In the genomic region with DNA sequence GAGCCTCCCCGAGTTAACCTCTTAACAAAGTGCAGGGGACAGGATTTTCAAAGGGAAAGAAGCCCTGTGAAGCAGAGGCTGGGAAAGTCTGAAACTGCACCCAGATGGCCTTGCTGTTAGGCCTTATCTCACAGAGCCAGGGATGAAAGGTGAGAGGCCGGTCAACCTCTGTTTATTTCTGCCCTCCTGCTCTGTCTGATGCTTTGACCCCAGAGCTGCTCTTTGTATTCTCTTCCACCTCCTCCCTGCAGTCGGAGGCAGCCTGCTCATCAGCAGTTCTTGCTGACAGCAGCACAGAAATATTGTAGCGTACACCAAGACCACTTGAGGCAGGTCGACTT, we compare ENCODE assay signal across 14 mouse cellular contexts.
A peak's percentile ranks its signal among the peaks of the same experiment; 100 is the strongest.
DNase-seq lines count a peak whose midpoint lies in the region; ATAC-seq and TF ChIP-seq lines count a peak whose summit lies in the region.
"Had no signal": no experiment of that assay in that cellular context is flagged by ENCODE, and none has a peak within 500 bp of the region (broad histone marks: within the 10 kb centered on the region; RNA-seq: fewer than 3 reads in every experiment).

No protein-coding gene starts in this region.

- no peaks in the 10 kb centered on the region for H3K27me3 ChIP-seq in lung, embryonic 15.5 days
- H3K27me3 ChIP-seq in intestine, postnatal 0 days (replicated peaks; ENCODE audit: control insufficient read depth, insufficient read depth, low read length): no peaks in the 10 kb centered on the region
- H3K27me3 ChIP-seq: heart, embryonic 15.5 days; neural tube, embryonic 15.5 days had no signal

- DNase-seq in lung, adult 18-20 months: no peak
- DNase-seq in embryo, embryonic 11.5 days (ENCODE audit: low read depth, low spot score): peak; percentile 26
- DNase-seq in spleen, postnatal 10 days (ENCODE audit: low spot score in 2 of 2): peak; percentile 48 to 74
- DNase-seq in adrenal gland, adult 8-10 months: no peak
- DNase-seq in kidney, adult 18-20 months: no peak
- DNase-seq in cerebellum, postnatal 25 days: no peak
- DNase-seq: cerebellum, adult 18-20 months; kidney, postnatal 25 days; right cerebral cortex, postnatal 25 days had no signal

- WGBS in lung, embryonic 15.5 days: 32% methylated on average over 5 of the region's 5 CpGs
- WGBS in intestine, postnatal 0 days: 18% methylated on average over 5 of the region's 5 CpGs

- no peak overlapping the region for H3K4me2 ChIP-seq in lung, embryonic 15.5 days
- no peak overlapping the region for H3K4me2 ChIP-seq in intestine, postnatal 0 days (replicated peaks; ENCODE audit: low read depth)
- H3K4me2 ChIP-seq: heart, embryonic 15.5 days; neural tube, embryonic 15.5 days had no signal

- no peak overlapping the region for H3K4me3 ChIP-seq in lung, embryonic 15.5 days
- no peak overlapping the region for H3K4me3 ChIP-seq in intestine, postnatal 0 days (ENCODE audit: low read depth, low read length)
- H3K4me3 ChIP-seq: heart, embryonic 15.5 days; neural tube, embryonic 15.5 days had no signal

- no peak overlapping the region for H3K27ac ChIP-seq in lung, embryonic 15.5 days
- no peak overlapping the region for H3K27ac ChIP-seq in intestine, postnatal 0 days (ENCODE audit: low read depth, low read length)
- H3K27ac ChIP-seq: heart, embryonic 15.5 days; neural tube, embryonic 15.5 days had no signal

- no peak overlapping the region for H3K9ac ChIP-seq in lung, embryonic 15.5 days
- H3K9ac ChIP-seq in intestine, postnatal 0 days (ENCODE audit: low read depth, low read length): no peak overlapping the region
- H3K9ac ChIP-seq: heart, embryonic 15.5 days; neural tube, embryonic 15.5 days had no signal

- H3K36me3 ChIP-seq in lung, embryonic 15.5 days: no peaks in the 10 kb centered on the region
- no peaks in the 10 kb centered on the region for H3K36me3 ChIP-seq in intestine, postnatal 0 days (ENCODE audit: control insufficient read depth, insufficient read depth)
- H3K36me3 ChIP-seq: heart, embryonic 15.5 days; neural tube, embryonic 15.5 days had no signal

- no peak for TF ChIP-seq CTCF in intestine, postnatal 0 days (IDR thresholded peaks at IDR 0.05; ENCODE audit: low read depth)

- peaks cover 10% of the 10 kb centered on the region; the same call in 1 of the 2 replicates for H3K4me1 ChIP-seq in lung, embryonic 15.5 days
- peaks cover 14% of the 10 kb centered on the region for H3K4me1 ChIP-seq in intestine, postnatal 0 days (replicated peaks; ENCODE audit: control insufficient read depth, insufficient read depth, low read length)

- no peaks in the 10 kb centered on the region for H3K9me3 ChIP-seq in lung, embryonic 15.5 days
- no peaks in the 10 kb centered on the region for H3K9me3 ChIP-seq in intestine, postnatal 0 days (ENCODE audit: control insufficient read depth)
- H3K9me3 ChIP-seq: heart, embryonic 15.5 days; neural tube, embryonic 15.5 days had no signal

- peak; percentile 39; the same call in 1 of the 2 replicates for ATAC-seq in lung, embryonic 15.5 days (ENCODE audit: borderline replicate concordance, extremely low read depth, low FRiP score, low TSS enrichment)
- ATAC-seq in intestine, postnatal 0 days: peak; percentile 38
- ATAC-seq: forebrain, embryonic 16.5 days had no signal

Comparison
In these comparisons a context has a peak if more than half of its experiments do, and no peak if none do; other contexts are left out.
1. DNase-seq: peak in embryo, embryonic 11.5 days (single experiment) and spleen, postnatal 10 days (2 of 2); none in lung, adult 18-20 months (0 of 2), adrenal gland, adult 8-10 months (single experiment), kidney, adult 18-20 months (single experiment) and cerebellum, postnatal 25 days (0 of 2).